Mouse (Mus musculus): ENCODE data around the gene Dctn2.

The Dctn2 gene

GRCm38 (mm10) chr10:127266112-127267091, at the start of gene Dctn2:
Dctn2 (plus strand) TSS chr10:127266368.
- peak; percentile 96 for DNase-seq (ENCODE audit: low read depth, low spot score)

GRCm38 (mm10) chr10:127216456-127216855, 49.7 kb upstream of the Dctn2 start:
- no peak for DNase-seq (ENCODE audit: low read depth, low spot score)

GRCm38 (mm10) chr10:127217177-127217576, 49.0 kb upstream of the Dctn2 start:
- no peak for DNase-seq (ENCODE audit: low read depth, low spot score)

GRCm38 (mm10) chr10:127218339-127218738, 47.8 kb upstream of the Dctn2 start:
- DNase-seq (ENCODE audit: low read depth, low spot score) = no peak

- no peak for DNase-seq (ENCODE audit: low read depth, low spot score)
Measured at GRCm38 (mm10) chr10:127225213-127225612, 41.0 kb upstream of the Dctn2 start.

- DNase-seq (ENCODE audit: low read depth, low spot score) = no peak
Measured at GRCm38 (mm10) chr10:127225732-127226131, 40.4 kb upstream of the Dctn2 start.

GRCm38 (mm10) chr10:127226318-127226895, 39.8 kb upstream of the Dctn2 start:
- DNase-seq (ENCODE audit: low read depth, low spot score) = peak; percentile 34

- DNase-seq (ENCODE audit: low read depth, low spot score) = no peak
Measured at GRCm38 (mm10) chr10:127227163-127227562, 39.0 kb upstream of the Dctn2 start.

GRCm38 (mm10) chr10:127228897-127229296, 37.3 kb upstream of the Dctn2 start:
- peak; percentile 80 for DNase-seq (ENCODE audit: low read depth, low spot score)

GRCm38 (mm10) chr10:127230693-127231092, 35.5 kb upstream of the Dctn2 start:
- no peak for DNase-seq (ENCODE audit: low read depth, low spot score)

- no peak for DNase-seq (ENCODE audit: low read depth, low spot score)
Measured at GRCm38 (mm10) chr10:127231741-127232140, 34.4 kb upstream of the Dctn2 start.

- no peak for DNase-seq (ENCODE audit: low read depth, low spot score)
Measured at GRCm38 (mm10) chr10:127233141-127233540, 33.0 kb upstream of the Dctn2 start.

- no peak for DNase-seq (ENCODE audit: low read depth, low spot score)
Measured at GRCm38 (mm10) chr10:127236541-127236940, 29.6 kb upstream of the Dctn2 start.

GRCm38 (mm10) chr10:127238241-127238824, 27.8 kb upstream of the Dctn2 start:
- no peak for DNase-seq (ENCODE audit: low read depth, low spot score)

- no peak for DNase-seq (ENCODE audit: low read depth, low spot score)
Measured at GRCm38 (mm10) chr10:127250810-127251209, 15.4 kb upstream of the Dctn2 start.

GRCm38 (mm10) chr10:127255625-127256345, 10.4 kb upstream of the Dctn2 start:
- peak; percentile 78 for DNase-seq (ENCODE audit: low read depth, low spot score)

GRCm38 (mm10) chr10:127257790-127258189, 8.4 kb upstream of the Dctn2 start:
- DNase-seq (ENCODE audit: low read depth, low spot score) = no peak

GRCm38 (mm10) chr10:127258489-127258888, 7.7 kb upstream of the Dctn2 start:
- no peak for DNase-seq (ENCODE audit: low read depth, low spot score)

GRCm38 (mm10) chr10:127261706-127262547, 4.2 kb upstream of the Dctn2 start:
- DNase-seq (ENCODE audit: low read depth, low spot score) = no peak

- peak; percentile 28 for DNase-seq (ENCODE audit: low read depth, low spot score)
Measured at GRCm38 (mm10) chr10:127262548-127263398, 3.4 kb upstream of the Dctn2 start, which contains the start of gene Kif5a. Kif5a (minus strand) TSS chr10:127263348.

Measured in mesoderm, embryonic 11.5 days (tissue).